Mouse (Mus musculus) stomach, postnatal 0 days (tissue): ENCODE results near the gene Pold3.

Experiments used
- CTCF ChIP-seq: IDR thresholded peaks from 2 replicates; pipeline ENCODE4 v1.5.1; 2016; ENCODE audit warnings: antibody characterized with exemption, low read depth, mild to moderate bottlenecking, moderate library complexity
- EP300 ChIP-seq: optimal IDR thresholded peaks from 2 replicates; pipeline ENCODE3; 2016; ENCODE audit warnings: antibody characterized with exemption

- TF ChIP-seq CTCF (no peak), EP300 (no peak)
These were observed 47.3 kb upstream of the Pold3 start for GRCm38 (mm10) chr7:100168654-100169053.
